ENCODE assay signal across 23 mouse cellular contexts in genomic region chr7:122432401-122432800, GRCm38 (mm10).
DNase-seq lines count a peak whose midpoint lies in the region; ATAC-seq and TF ChIP-seq lines count a peak whose summit lies in the region.
"Had no signal": no experiment of that assay in that cellular context is flagged by ENCODE, and none has a peak within 500 bp of the region (broad histone marks: within the 10 kb centered on the region; RNA-seq: fewer than 3 reads in every experiment).

No protein-coding gene starts in this region.

- peaks cover 40% of the 10 kb centered on the region for H3K4me1 ChIP-seq in cerebellum, adult 2 months (ENCODE audit: control insufficient read depth, insufficient read depth, low read length)
- H3K4me1 ChIP-seq in hindbrain, embryonic 11.5 days (replicated peaks; ENCODE audit: control insufficient read depth, insufficient read depth, low read length), result no peaks in the 10 kb centered on the region
- H3K4me1 ChIP-seq in hindbrain, postnatal 0 days (ENCODE audit: insufficient read depth, low read length), result 0 out of 2 replicates have a peak, but pooled peaks cover 3% of the 10 kb centered on the region
- H3K4me1 ChIP-seq: forebrain, embryonic 10.5 days; forebrain, embryonic 13.5 days had no signal

- peak; percentile 57 to 70 for DNase-seq in cerebellum, adult 18-20 months
- no peak for DNase-seq in cerebellum, postnatal 4 days (ENCODE audit: low spot score in 2 of 2)
- peak; percentile 79 for DNase-seq in brain, adult 2 months (ENCODE audit: low read depth, low spot score)
- DNase-seq in cerebellum, adult 2 months, result peak; percentile 48 to 78
- peak; percentile 43 to 59 for DNase-seq in cerebellum, postnatal 10 days
- DNase-seq in right cerebral cortex, postnatal 25 days, result no peak
- no peak for DNase-seq in hindbrain, embryonic 11.5 days (ENCODE audit: low spot score)
- DNase-seq in hindbrain, postnatal 0 days (ENCODE audit: low spot score), result no peak
- DNase-seq: adrenal gland, adult 8-10 months; adrenal gland, postnatal 25 days; gastrocnemius, postnatal 10 days; gastrocnemius, postnatal 36 days; kidney, adult 18-20 months had no signal

- H3K27me3 ChIP-seq in cerebellum, adult 2 months (ENCODE audit: control insufficient read depth, insufficient read depth, low read length), result no peaks in the 10 kb centered on the region
- no peaks in the 10 kb centered on the region for H3K27me3 ChIP-seq in hindbrain, embryonic 11.5 days (ENCODE audit: control insufficient read depth, insufficient read depth, low read length)
- no peaks in the 10 kb centered on the region for H3K27me3 ChIP-seq in hindbrain, postnatal 0 days (ENCODE audit: insufficient read depth, low read length)
- H3K27me3 ChIP-seq: forebrain, embryonic 13.5 days; hindbrain, embryonic 13.5 days had no signal

- no peak for TF ChIP-seq CTCF in cerebellum, adult 2 months (IDR thresholded peaks at IDR 0.05; ENCODE audit: borderline replicate concordance, insufficient read depth, low read depth, low read length)
- no peak for TF ChIP-seq CTCF in hindbrain, postnatal 0 days (IDR thresholded peaks at IDR 0.05; ENCODE audit: low read depth)

- H3K4me2 ChIP-seq in hindbrain, embryonic 11.5 days (replicated peaks; ENCODE audit: low read depth, low read length), result no peak overlapping the region
- no peak overlapping the region for H3K4me2 ChIP-seq in hindbrain, postnatal 0 days (ENCODE audit: low read depth, low read length)
- H3K4me2 ChIP-seq: forebrain, embryonic 13.5 days; heart, embryonic 11.5 days; hindbrain, embryonic 13.5 days had no signal

- no peak for ATAC-seq in hindbrain, embryonic 11.5 days (ENCODE audit: low FRiP score)
- no peak for ATAC-seq in hindbrain, postnatal 0 days
- ATAC-seq: activated CD4-positive, CD25-positive, alpha-beta regulatory T cell, adult 4 months; CD4-positive, CD25-positive, alpha-beta regulatory T cell, adult 4 months; forebrain, embryonic 13.5 days; forebrain, embryonic 16.5 days; hindbrain, embryonic 16.5 days; inflammation-experienced regulatory T-cells, adult 6 months; intestine, embryonic 16.5 days had no signal

- 13% methylated on average over 4 of the region's 4 CpGs for WGBS in cerebellum, adult 2 months
- 81% methylated on average over 4 of the region's 4 CpGs for WGBS in hindbrain, embryonic 11.5 days
- WGBS in hindbrain, postnatal 0 days, result 69% methylated on average over 4 of the region's 4 CpGs

- H3K4me3 ChIP-seq in cerebellum, adult 2 months (replicated peaks; ENCODE audit: insufficient read depth, low read depth, low read length), result no peak overlapping the region
- H3K4me3 ChIP-seq in hindbrain, embryonic 11.5 days (ENCODE audit: low read depth, low read length), result no peak overlapping the region
- no peak overlapping the region for H3K4me3 ChIP-seq in hindbrain, postnatal 0 days (ENCODE audit: low read length)
- H3K4me3 ChIP-seq: forebrain, embryonic 10.5 days; forebrain, embryonic 13.5 days; hindbrain, embryonic 13.5 days had no signal

- H3K9ac ChIP-seq in hindbrain, embryonic 11.5 days (ENCODE audit: low read depth, low read length), result no peak overlapping the region
- H3K9ac ChIP-seq in hindbrain, postnatal 0 days (replicated peaks; ENCODE audit: low read length), result no peak overlapping the region
- H3K9ac ChIP-seq: forebrain, embryonic 13.5 days; hindbrain, embryonic 13.5 days had no signal

- no peak for TF ChIP-seq POLR2A in cerebellum, adult 2 months (IDR thresholded peaks at IDR 0.05; ENCODE audit: borderline replicate concordance, insufficient read depth, low read length)

- H3K9me3 ChIP-seq in hindbrain, embryonic 11.5 days (ENCODE audit: control insufficient read depth, low read length), result no peaks in the 10 kb centered on the region
- no peaks in the 10 kb centered on the region for H3K9me3 ChIP-seq in hindbrain, postnatal 0 days (ENCODE audit: low read length)
- H3K9me3 ChIP-seq: forebrain, embryonic 10.5 days; forebrain, embryonic 13.5 days; hindbrain, embryonic 13.5 days had no signal

- no peak overlapping the region for H3K27ac ChIP-seq in cerebellum, adult 2 months (ENCODE audit: insufficient read depth, low read length)
- H3K27ac ChIP-seq in hindbrain, embryonic 11.5 days (ENCODE audit: low read depth, low read length), result no peak overlapping the region
- no peak overlapping the region for H3K27ac ChIP-seq in hindbrain, postnatal 0 days
- H3K27ac ChIP-seq: forebrain, embryonic 10.5 days; forebrain, embryonic 13.5 days; hindbrain, embryonic 13.5 days had no signal

- no peaks in the 10 kb centered on the region for H3K36me3 ChIP-seq in hindbrain, embryonic 11.5 days (ENCODE audit: control insufficient read depth, insufficient read depth, low read length)
- no peaks in the 10 kb centered on the region for H3K36me3 ChIP-seq in hindbrain, postnatal 0 days (ENCODE audit: insufficient read depth, low read length)
- H3K36me3 ChIP-seq: forebrain, embryonic 10.5 days; hindbrain, embryonic 13.5 days had no signal

Comparison
In these comparisons a context has a peak if more than half of its experiments do, and no peak if none do; other contexts are left out.
1. DNase-seq: peak in cerebellum, adult 18-20 months (2 of 2), brain, adult 2 months (single experiment), cerebellum, adult 2 months (2 of 2) and cerebellum, postnatal 10 days (2 of 2); none in cerebellum, postnatal 4 days (0 of 2), right cerebral cortex, postnatal 25 days (single experiment), hindbrain, embryonic 11.5 days (single experiment) and hindbrain, postnatal 0 days (single experiment).